Mouse (Mus musculus): ENCODE measurements around the gene Exoc6b.

The Exoc6b gene

GRCm38 (mm10) chr6:84585686-84586300 lies 483.5 kb downstream of the Exoc6b start:
- DNase-seq (ENCODE audit: low read depth) = no peak

- DNase-seq (ENCODE audit: low read depth) = no peak
These were observed 484.3 kb downstream of the Exoc6b start for GRCm38 (mm10) chr6:84584783-84585685.

GRCm38 (mm10) chr6:84583841-84584782 lies 485.2 kb downstream of the Exoc6b start:
- DNase-seq (ENCODE audit: low read depth) = no peak

- DNase-seq (ENCODE audit: low read depth) = peak; percentile 64
These were observed 485.9 kb downstream of the Exoc6b start for GRCm38 (mm10) chr6:84583371-84583770.

GRCm38 (mm10) chr6:84582826-84583225 lies 486.5 kb downstream of the Exoc6b start:
- DNase-seq (ENCODE audit: low read depth) = no peak

GRCm38 (mm10) chr6:84581833-84582445 lies 487.4 kb downstream of the Exoc6b start:
- no peak for DNase-seq (ENCODE audit: low read depth)

- no peak for DNase-seq (ENCODE audit: low read depth)
These were observed 488.1 kb downstream of the Exoc6b start for GRCm38 (mm10) chr6:84580979-84581832.

- DNase-seq (ENCODE audit: low read depth) = no peak
These were observed 489.8 kb downstream of the Exoc6b start for GRCm38 (mm10) chr6:84579508-84579907.

GRCm38 (mm10) chr6:84578928-84579327 lies 490.4 kb downstream of the Exoc6b start:
- no peak for DNase-seq (ENCODE audit: low read depth)

GRCm38 (mm10) chr6:84577898-84578297 lies 491.4 kb downstream of the Exoc6b start:
- no peak for DNase-seq (ENCODE audit: low read depth)

- no peak for DNase-seq (ENCODE audit: low read depth)
These were observed 495.2 kb downstream of the Exoc6b start for GRCm38 (mm10) chr6:84573905-84574660.

GRCm38 (mm10) chr6:84570039-84570438 lies 499.3 kb downstream of the Exoc6b start:
- DNase-seq (ENCODE audit: low read depth) = no peak

GRCm38 (mm10) chr6:84569590-84569989 lies 499.7 kb downstream of the Exoc6b start:
- no peak for DNase-seq (ENCODE audit: low read depth)

- no peak for DNase-seq (ENCODE audit: low read depth)
These were observed 500.4 kb downstream of the Exoc6b start for GRCm38 (mm10) chr6:84568880-84569279.

Data from fibroblast of lung, adult 2 months (primary cell).